Mouse (Mus musculus) layer of hippocampus, adult 2 months (tissue): ENCODE results near the gene Galr3. TPM values are rescaled to one million over a fixed set of nuclear protein-coding genes. Genes with fewer than 3 reads are reported as not detected.
A peak's percentile ranks its signal among the peaks of the same experiment; 100 is the strongest.
"Not testable (repeated sequence)": the region's sequence is repeated elsewhere in the genome, so short reads cannot be mapped to it uniquely, and the experiment has no call there.

Experiments used
- DNase-seq, 2 experiments: peaks; one replicate each; pipeline ENCODE4 v3.0.0; 2022; ENCODE audit warnings: low spot score in 2 of 2
- H3K27ac ChIP-seq: fragments of 200-600 bp; 2 replicates; pipeline ENCODE4 v1.8.1; 2022
- H3K4me3 ChIP-seq: fragments of 200-600 bp; 2 replicates; pipeline ENCODE4 v1.8.1; 2022; ENCODE audit warnings: mild to moderate bottlenecking
- CTCF ChIP-seq: fragments of 200-600 bp; conservative IDR thresholded peaks from 2 replicates; pipeline ENCODE4 v1.8.1; 2022; ENCODE audit warnings: antibody characterized with exemption, mild to moderate bottlenecking, moderate library complexity
- total RNA-seq, 2 experiments: library from RNA; stranded (reverse); gene quantifications; 2 replicates each; pipeline ENCODE4 v1.2.3; 2021

Gene Galr3
- total RNA-seq, 2 experiments from 2014 or later, result 0.39 TPM; not detected in 1

DNA sequence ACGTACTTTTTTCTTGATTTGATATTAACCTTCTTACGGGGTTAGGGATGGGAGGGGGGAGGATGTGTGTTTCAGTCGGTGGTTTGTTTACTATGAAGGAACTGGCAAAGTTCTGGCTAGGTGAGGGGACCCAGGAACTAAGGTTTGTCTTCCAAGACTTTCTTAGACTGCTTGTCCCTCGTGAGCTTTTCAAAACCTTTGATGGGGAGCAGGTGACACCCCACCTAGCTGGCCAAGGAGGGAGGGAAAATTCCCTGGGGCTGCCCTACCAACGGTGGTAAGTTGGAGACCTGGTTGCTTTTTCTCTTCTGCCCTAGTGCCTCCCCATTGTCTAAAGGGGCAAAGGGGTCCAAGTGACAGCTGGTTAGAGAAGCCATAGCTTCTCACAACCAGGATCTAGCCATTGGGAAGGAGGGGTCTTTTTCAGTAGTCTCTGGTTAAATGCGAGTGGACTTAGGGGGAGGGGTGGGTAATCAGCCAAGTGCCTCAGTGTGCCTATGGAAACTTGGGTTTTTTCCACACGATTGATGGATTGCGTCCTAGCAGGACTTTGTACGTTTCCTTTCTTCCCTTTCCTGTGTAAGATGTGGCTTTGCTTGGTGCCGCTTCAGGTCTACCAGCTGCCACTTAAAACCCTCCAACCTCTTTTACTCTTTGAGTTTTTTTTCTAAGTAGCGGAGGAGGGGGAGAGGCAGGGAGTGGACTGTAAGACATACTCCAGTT is 12.0 kb upstream of the Galr3 start:
- no peak for DNase-seq
- Histone ChIP-seq H3K4me3 (peak overlapping the region; percentile 78), H3K27ac (peak overlapping the region; percentile 99)
- no peak for TF ChIP-seq CTCF

DNA sequence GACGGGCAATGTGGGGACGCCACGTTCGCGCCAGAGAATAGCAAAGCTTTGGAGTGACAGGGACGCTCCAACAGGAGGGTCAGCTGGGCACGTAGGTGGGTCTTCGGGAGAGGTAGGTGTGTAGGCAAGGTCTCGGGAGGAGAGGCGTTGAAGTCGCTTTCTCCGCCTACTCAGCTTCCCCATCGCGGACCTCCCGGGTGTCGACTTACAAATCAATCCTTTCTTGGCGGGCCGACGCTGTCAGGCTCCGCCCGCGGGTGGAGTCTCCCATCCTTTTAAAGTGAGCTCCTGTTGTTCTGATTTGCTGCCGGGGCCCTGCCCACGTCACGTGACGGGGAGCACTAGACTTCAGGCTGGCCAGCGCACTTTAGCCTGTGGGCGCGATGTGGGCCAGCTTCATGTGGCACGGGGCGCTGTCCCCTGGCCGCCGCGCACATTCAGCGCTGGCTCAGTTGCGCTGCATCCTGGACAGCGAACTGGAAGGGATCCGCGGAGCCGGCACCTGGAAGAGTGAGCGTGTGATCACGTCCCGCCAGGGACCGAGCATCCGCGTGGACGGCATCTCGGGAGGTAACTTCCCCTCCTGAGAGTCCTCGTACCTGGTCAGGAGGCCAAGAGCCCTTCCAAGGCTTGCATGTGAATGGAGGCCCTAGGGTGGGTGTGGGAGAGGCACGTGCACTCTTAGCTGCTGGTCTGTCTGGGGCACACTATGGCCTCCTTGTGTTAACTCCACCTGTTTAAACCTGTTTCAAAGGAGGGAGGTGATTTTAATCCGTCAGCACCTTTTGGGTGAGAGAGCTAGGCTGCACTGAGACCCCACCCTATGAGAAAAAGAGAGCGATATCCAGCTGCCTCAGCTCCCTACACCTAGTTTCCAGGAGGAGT is 10.9 kb upstream of the Galr3 start:
- no peak for TF ChIP-seq CTCF
- DNase-seq, result peak; percentile 81 to 89
- H3K27ac ChIP-seq, result peak overlapping the region; percentile 99
- peak overlapping the region; percentile 78 for H3K4me3 ChIP-seq

DNA sequence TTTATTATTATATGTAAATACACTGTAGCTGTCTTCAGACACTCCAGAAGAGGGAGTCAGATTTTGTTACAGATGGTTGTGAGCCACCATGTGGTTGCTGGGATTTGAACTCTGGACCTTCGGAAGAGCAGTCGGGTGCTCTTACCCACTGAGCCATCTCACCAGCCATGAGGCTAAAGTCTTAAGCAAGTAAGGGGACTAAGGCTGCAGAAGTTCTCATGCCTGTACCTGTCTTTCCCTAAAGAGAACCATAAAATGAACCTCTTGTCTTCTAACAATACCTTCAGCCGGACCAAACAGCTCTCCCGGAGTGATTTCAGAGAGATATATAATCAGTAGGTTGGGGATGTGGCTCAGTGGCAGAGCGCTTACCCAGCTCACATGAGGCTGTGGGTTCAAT is 9.8 kb upstream of the Galr3 start:
- not testable (repeated sequence) for DNase-seq, H3K27ac ChIP-seq

DNA sequence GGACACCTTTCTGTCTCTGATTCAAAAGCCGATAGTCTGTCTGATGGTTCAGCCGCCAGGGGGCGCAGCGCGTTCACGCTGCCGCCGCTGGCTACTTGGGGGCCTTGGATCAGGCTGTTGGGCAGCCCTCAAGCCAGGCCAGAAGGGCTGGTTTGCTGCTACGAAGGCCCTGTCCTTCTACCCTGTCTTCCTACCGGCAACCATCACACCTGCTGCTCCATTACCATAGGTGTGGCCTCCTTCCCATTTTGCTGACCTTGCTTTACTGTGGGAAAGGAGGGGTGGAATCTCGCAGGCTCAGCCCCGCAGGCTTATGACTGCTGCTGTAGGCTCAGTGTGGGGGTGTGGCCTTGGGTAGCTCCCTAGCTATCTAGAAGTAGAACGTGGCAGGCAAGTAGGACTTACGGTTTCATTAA is 3.8 kb upstream of the Galr3 start:
- peak; percentile 96 for TF ChIP-seq CTCF
- Histone ChIP-seq H3K27ac (no peak overlapping the region), H3K4me3 (no peak overlapping the region)
- peak in 1 of 2 experiments; percentile 77 for DNase-seq

More for the DNA sequence above, 9.8 kb upstream of the Galr3 start:
- H3K4me3 ChIP-seq, result not testable (repeated sequence)

DNA sequence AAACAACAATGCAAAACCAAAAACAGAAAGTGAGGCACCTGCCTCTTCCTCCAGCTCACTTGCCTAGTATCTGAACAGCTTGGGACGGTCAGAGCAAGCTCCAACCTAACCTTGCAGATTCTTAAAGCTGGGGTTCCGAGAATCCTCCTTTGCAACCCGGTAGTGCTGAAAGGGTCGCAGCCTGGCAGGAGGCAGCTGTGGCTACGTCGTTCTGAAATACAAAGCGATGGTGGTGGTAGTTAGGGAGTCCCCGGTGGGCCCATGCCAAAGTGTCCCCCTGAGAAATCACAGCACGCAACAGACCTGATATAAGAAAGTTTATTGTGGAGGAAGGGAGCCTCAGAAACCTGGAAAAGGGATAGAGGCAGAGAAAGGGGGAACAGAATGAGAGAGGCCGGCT is 3.4 kb upstream of the Galr3 start:
- H3K27ac ChIP-seq, result no peak overlapping the region
- no peak for TF ChIP-seq CTCF

DNA sequence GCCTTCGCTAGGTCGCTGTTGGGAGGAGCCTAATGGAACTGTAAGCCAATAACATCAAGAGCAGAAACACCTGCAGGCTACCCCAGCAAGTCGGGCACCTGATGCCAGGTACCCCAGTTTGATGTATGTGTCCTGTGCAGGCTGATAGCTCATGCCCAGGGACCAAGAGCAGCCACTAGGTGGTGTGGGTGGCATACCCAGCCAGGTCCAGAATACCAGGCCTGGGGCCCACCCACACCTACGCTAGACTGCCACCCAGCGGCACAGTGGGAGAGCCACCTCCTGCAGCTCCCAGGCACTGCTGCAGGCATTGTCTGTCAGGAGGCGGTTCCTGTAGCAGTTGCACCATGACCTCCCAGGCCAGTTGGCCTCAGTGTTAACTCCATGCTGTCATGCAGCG is 2.8 kb upstream of the Galr3 start:
- peak; percentile 84 for TF ChIP-seq CTCF
- Histone ChIP-seq H3K27ac (no peak overlapping the region), H3K4me3 (no peak overlapping the region)
- peak; percentile 60 to 62 for DNase-seq

More for the DNA sequence above, 3.4 kb upstream of the Galr3 start:
- no peak overlapping the region for H3K4me3 ChIP-seq
- DNase-seq, result no peak

DNA sequence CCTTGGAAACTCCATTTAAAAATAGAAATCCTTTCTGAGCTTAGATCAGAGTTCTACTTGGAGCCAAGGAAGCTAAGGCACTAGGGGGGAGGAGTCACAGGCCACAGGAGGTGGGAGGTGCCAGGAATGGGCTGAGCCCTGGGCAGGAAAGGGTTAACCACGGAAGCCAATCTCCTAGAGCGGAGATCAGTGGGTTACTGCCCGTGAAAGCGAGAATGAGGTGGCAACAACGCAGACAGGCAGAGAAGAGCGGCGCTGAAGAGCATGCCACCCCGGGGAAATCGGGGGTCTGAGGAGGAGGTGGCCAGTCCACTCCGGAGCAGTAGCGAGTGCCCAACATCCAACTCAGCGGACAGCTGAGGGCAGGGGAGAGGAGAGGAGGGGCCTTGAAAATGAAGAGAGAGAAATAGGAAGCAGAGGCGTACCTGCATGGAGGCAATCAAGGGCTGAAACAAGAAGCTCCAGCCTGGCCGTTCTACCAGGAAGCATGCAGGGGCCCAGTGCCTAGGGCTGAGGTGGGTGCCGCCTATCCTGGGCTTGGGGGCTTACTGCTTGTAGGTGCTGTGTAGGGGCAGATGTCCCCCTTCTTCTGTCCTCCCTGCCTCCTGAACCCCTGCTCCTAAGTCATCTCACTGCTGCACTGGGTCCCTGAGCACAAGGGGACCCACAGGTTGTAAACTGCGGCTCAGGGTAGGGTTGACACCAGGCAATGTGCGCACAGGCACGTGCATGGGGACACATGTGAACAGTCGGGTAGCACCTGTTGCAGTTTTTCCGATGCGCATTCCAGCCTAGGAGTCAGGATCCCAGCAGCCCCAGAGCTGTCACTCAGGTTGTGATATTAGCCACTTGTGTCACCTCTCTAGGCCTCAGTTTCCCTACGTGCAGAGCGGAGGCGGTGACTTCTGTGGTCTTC is 926 bp upstream of the Galr3 start:
- no peak overlapping the region for H3K27ac ChIP-seq
- no peak for TF ChIP-seq CTCF
- no peak for DNase-seq
- H3K4me3 ChIP-seq, result no peak overlapping the region

DNA sequence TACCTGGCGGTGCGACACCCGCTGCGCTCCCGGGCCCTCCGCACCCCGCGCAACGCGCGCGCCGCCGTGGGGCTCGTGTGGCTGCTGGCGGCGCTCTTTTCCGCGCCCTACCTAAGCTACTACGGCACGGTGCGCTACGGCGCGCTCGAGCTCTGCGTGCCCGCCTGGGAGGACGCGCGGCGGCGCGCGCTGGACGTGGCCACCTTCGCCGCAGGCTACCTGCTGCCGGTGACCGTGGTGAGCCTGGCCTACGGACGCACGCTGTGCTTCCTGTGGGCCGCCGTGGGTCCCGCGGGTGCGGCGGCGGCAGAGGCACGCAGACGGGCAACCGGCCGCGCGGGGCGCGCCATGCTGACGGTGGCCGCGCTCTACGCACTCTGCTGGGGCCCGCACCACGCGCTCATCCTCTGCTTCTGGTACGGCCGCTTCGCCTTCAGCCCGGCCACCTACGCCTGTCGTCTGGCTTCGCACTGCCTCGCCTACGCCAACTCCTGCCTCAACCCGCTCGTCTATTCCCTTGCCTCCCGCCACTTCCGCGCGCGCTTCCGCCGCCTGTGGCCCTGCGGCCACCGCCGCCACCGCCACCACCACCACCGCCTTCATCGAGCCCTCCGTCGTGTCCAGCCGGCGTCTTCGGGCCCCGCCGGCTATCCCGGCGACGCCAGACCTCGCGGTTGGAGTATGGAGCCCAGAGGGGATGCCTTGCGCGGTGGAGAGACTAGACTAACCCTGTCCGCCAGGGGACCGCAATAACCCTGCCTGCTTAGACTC is 1.2 kb downstream of the Galr3 start:
- DNase-seq, result no peak
- TF ChIP-seq CTCF, result 0 out of 2 replicates have a peak, but pooled peaks have one; percentile 9

DNA sequence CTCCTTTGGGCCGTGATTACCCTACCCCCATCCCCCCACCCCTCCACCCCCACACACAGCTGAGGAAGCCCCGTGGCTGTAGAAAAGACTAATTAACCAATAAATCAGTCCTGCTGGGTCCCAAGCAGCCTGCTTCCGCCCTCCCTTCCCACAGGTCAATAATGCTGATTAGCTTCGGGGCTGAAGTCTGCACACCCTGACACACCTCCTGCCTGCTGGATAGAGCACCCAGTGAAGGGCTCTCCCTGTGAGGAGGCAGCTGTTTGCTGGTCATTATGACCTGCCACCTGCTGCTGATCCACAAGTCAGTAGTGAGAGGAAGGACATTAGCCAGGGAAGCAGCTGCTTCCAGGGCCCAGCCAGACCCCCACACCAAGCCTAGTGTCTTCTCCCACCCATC is 3.2 kb downstream of the Galr3 start:
- TF ChIP-seq CTCF, result no peak
- H3K4me3 ChIP-seq, result no peak overlapping the region
- no peak overlapping the region for H3K27ac ChIP-seq
- DNase-seq, result no peak

More for the DNA sequence above, 1.2 kb downstream of the Galr3 start:
- Histone ChIP-seq H3K4me3 (peak overlapping the region; percentile 59), H3K27ac (peak overlapping the region; percentile 88)

DNA sequence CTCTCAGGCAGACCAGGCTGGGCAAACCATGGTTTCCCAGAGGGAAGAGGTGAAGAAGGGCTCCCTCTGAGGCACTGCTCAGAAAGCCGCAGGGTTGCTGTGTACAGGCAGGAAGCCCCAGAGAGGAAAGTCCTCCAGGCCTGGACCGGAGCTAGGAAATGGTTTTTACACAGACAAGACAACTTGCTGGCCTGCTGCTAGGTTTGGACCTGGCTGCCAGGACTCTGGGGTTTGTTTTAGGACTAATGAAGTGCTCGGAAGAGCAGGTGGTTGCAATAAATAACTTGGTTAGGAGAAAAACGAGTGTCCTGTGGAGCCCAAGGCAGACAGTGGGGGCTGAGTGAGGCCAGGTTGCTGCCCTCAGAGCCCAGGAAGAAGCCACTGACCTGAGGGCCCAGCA is 6.5 kb downstream of the Galr3 start:
- no peak overlapping the region for H3K4me3 ChIP-seq
- no peak for TF ChIP-seq CTCF
- H3K27ac ChIP-seq, result no peak overlapping the region
- no peak for DNase-seq

DNA sequence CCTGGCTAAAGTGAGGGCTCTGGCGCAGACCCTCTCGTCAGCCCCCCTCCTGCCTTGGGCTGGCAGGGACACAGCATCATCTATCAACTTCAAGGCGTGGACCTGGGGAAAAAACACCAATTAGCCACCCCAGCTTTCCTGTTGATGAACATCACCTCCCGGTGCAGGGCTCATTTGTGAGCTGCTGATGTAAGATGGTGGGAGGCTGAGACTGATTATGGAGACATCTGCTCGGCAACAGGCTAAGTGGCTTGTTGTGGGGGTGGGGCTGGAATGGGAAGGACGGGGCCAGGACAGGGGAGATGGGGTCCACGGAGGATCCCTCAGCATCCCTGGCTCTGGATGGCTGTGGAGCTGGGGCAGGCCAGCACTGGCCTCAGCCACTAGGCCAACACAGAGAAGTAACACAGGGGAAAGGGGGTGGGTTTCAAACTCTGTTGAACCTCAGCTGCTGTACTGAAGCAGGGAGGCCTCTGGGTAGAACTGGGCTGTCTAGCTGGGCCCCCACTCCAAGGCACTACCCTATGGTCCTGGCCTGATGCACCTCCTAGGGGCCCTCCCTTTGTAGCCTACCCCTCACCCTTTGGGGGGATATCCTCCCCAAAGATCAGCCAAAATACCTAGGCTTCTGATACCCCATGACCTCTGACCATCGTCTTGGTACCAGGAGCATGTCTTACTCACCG is 8.6 kb downstream of the Galr3 start:
- H3K4me3 ChIP-seq, result no peak overlapping the region
- peak overlapping the region; percentile 71 for H3K27ac ChIP-seq
- no peak for DNase-seq
- no peak for TF ChIP-seq CTCF
